Mouse (Mus musculus) heart, embryonic 14.5 days (tissue): Measurements from ENCODE around the gene Tes. TPM values are rescaled to one million over a fixed set of nuclear protein-coding genes. Genes with fewer than 3 reads are reported as not detected.
"Not testable (repeated sequence)": the region's sequence is repeated elsewhere in the genome, so short reads cannot be mapped to it uniquely, and the experiment has no call there.

Source experiments
- ATAC-seq: fragments of 200-750 bp; cut with Nextera tagmentation; 2 replicates; pipeline ENCODE4 v1.8.0; 2017; ENCODE audit warnings: low read depth, moderate TSS enrichment; ENCODE audit not compliant: insufficient number of reproducible peaks, insufficient read depth, low FRiP score
- H3K27ac ChIP-seq, 2 experiments: fragments of 200-500 bp in 1 of 2; fragments of 300-500 bp in 1 of 2; sonication (generic) in 1 of 2; replicated peaks in 1 of 2; 2 replicates each; pipeline ENCODE4 v1.5.1; 2012 to 2014; ENCODE audit warnings: low read depth in 2 of 2, low read length in 2 of 2, control low read depth in 1 of 2, mild to moderate bottlenecking in 1 of 2, mixed read lengths in 1 of 2; ENCODE audit not compliant: control insufficient read depth in 1 of 2, insufficient read depth in 1 of 2
- H3K27me3 ChIP-seq: fragments of 300-500 bp; sonication (generic); 2 replicates; pipeline ENCODE4 v1.6.1; 2014; ENCODE audit warnings: mild to moderate bottlenecking, low read length, control low read depth; ENCODE audit not compliant: control insufficient read depth, insufficient read depth
- H3K36me3 ChIP-seq: fragments of 300-500 bp; sonication (generic); 2 replicates; pipeline ENCODE4 v1.6.1; 2014; ENCODE audit warnings: mild to moderate bottlenecking, control low read depth, low read length, mixed read lengths; ENCODE audit not compliant: control insufficient read depth, insufficient read depth
- H3K4me1 ChIP-seq, 2 experiments: fragments of 200-500 bp in 1 of 2; fragments of 300-500 bp in 1 of 2; sonication (generic) in 1 of 2; 2 replicates each; pipeline ENCODE4 v1.6.1; 2012 to 2014; ENCODE audit warnings: low read length in 2 of 2, control low read depth in 1 of 2, mixed read lengths in 1 of 2; ENCODE audit not compliant: control insufficient read depth in 2 of 2, insufficient read depth in 2 of 2
- H3K4me2 ChIP-seq: fragments of 300-500 bp; sonication (generic); 2 replicates; pipeline ENCODE4 v1.6.1; 2014; ENCODE audit warnings: mild to moderate bottlenecking, low read length
- H3K4me3 ChIP-seq, 2 experiments: fragments of 200-500 bp in 1 of 2; fragments of 300-500 bp in 1 of 2; sonication (generic) in 1 of 2; 2 replicates each; pipeline ENCODE4 v1.5.1; 2012 to 2014; ENCODE audit warnings: low read length in 2 of 2, mild to moderate bottlenecking in 2 of 2, control low read depth in 1 of 2, low read depth in 1 of 2, moderate library complexity in 1 of 2; ENCODE audit not compliant: control insufficient read depth in 1 of 2, insufficient read depth in 1 of 2
- H3K9ac ChIP-seq: fragments of 300-500 bp; sonication (generic); 2 replicates; pipeline ENCODE4 v1.6.1; 2014; ENCODE audit warnings: mild to moderate bottlenecking, low read length
- H3K9me3 ChIP-seq: fragments of 300-500 bp; sonication (generic); 2 replicates; pipeline ENCODE4 v1.6.1; 2016; ENCODE audit warnings: low read length, control low read depth; ENCODE audit not compliant: control insufficient read depth
- WGBS: fragments of 180-500 bp; shearing (Covaris S2); extraction: QIAGEN DNeasy Blood & Tissue Kit; methylation state at CpG from one replicate; pipeline ENCODE4 v1.1.7; 2014; 5-methylcytosine and 5-hydroxymethylcytosine counted together
- polyA plus RNA-seq: library from polyadenylated mRNA; unstranded; fragments of >200 nt; fragmentation: Nextera tagmentation; extraction: Ambion mirVana; gene quantifications from 2 replicates; pipeline ENCODE4 v1.2.1, GENCODE M21; 2014

Gene Tes
- polyA plus RNA-seq, 1 experiment from 2014 or later, result 15.6 TPM

DNA sequence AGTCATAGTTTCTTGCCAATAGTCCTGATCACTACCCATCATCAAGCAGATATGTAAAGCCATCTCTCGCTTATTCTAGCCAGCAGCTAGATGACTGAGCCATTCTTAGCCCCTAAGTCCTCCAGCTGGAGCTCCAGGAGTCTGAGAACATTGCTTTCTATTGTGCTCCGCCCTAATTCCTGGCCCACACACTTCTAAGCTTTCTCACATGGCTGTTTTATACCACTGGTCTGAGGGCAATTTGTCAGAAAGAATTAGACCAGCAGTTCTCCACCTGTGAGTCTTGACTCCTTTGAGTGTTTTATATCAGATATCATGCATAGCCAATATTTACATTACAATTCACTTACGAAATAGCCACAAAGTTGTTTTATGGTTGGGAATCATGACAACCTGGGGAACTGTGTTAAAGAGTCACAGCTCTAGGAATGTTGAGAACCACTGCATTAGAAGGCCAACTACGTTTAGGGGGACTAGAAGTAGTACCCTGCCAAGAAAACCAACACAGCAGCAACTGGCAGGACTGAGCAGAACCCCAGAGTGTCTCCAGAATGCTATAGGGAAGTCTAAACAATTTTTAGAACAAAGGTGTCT is 13.4 kb upstream of the Tes start:
- peaks cover 14% of the 10 kb centered on the region; the same call in 1 of the 2 replicates for H3K27me3 ChIP-seq
- no peak overlapping the region for H3K9ac ChIP-seq
- peaks cover 0 to 10% of the 10 kb centered on the region in 2 experiments; a peak in 2 of 4 replicates for H3K4me1 ChIP-seq
- no peak overlapping the region for H3K4me3 ChIP-seq
- 76% methylated on average over 4 of the region's 4 CpGs for WGBS
- H3K4me2 ChIP-seq, result no peak overlapping the region
- no peak for ATAC-seq
- no peaks in the 10 kb centered on the region for H3K36me3 ChIP-seq
- no peaks in the 10 kb centered on the region for H3K9me3 ChIP-seq
- no peak overlapping the region for H3K27ac ChIP-seq

GRCm38 (mm10) chr6:17053028-17053660 is 11.8 kb upstream of the Tes start:
- Histone ChIP-seq H3K4me2 (no peak overlapping the region), H3K27ac (no peak overlapping the region), H3K4me1 (peaks cover 0 to 10% of the 10 kb centered on the region in 2 experiments; a peak in 2 of 4 replicates), H3K9me3 (no peaks in the 10 kb centered on the region), H3K4me3 (no peak overlapping the region), H3K27me3 (peaks cover 16% of the 10 kb centered on the region; the same call in 1 of the 2 replicates), H3K9ac (no peak overlapping the region), H3K36me3 (no peaks in the 10 kb centered on the region)
- 56% methylated on average over 6 of the region's 6 CpGs for WGBS
- no peak for ATAC-seq

DNA sequence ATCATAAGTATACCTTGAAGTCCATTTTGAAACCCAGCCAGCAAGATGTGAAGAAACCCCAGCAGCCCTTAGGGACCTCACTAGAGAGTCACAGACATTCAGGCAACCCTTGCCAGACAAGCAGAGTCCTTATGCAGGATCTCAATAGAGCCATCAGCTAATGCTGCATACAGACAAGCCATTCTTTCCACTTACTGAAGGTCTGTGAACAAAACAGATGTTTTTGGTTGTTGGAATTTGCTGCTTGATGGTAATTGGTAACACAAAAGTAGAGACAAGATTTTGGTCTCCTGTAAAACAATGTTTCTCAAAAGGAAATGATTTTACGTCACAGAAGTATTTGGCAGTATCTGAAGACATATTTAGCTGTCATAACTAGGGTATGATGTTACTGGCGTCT is 10.2 kb upstream of the Tes start:
- ATAC-seq, result no peak
- no peak overlapping the region for H3K4me2 ChIP-seq
- no peaks in the 10 kb centered on the region for H3K9me3 ChIP-seq
- H3K27ac ChIP-seq, result no peak overlapping the region
- WGBS, result 89% methylated on average over 2 of the region's 2 CpGs
- H3K27me3 ChIP-seq, result peaks cover 22% of the 10 kb centered on the region
- no peaks in the 10 kb centered on the region for H3K36me3 ChIP-seq
- peaks cover 0 to 10% of the 10 kb centered on the region in 2 experiments; a peak in 2 of 4 replicates for H3K4me1 ChIP-seq
- H3K4me3 ChIP-seq, result no peak overlapping the region
- no peak overlapping the region for H3K9ac ChIP-seq

GRCm38 (mm10) chr6:17055659-17056058 is 9.3 kb upstream of the Tes start:
- Histone ChIP-seq H3K4me1 (peaks cover 0 to 10% of the 10 kb centered on the region in 2 experiments; a peak in 2 of 4 replicates), H3K4me3 (no peak overlapping the region)
- no peak for ATAC-seq

DNA sequence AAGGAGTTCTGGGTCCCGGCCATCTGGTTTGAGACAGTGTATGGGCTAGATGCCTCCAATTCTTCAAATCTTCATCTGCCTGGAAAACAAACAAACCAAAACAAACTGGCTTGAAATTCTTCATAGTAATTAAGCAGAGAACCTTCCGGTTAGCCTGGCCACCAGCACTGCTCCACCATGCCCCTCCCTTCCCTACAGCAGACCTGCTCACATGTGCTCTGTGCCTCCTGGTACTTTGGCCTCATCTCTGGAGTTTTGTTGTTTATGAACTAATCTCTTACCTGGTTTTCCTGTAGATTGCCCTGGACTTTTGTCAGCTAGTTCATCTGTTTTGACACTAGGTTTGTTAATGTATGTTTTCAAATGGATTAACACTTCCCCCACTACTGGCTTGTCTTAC is 5.4 kb upstream of the Tes start:
- H3K27ac ChIP-seq, result no peak overlapping the region
- H3K4me3 ChIP-seq, result no peak overlapping the region
- peaks cover 0 to 10% of the 10 kb centered on the region in 2 experiments; a peak in 2 of 4 replicates for H3K4me1 ChIP-seq
- ATAC-seq, result no peak
- H3K36me3 ChIP-seq, result no peaks in the 10 kb centered on the region
- 80% methylated on average over 2 of the region's 2 CpGs for WGBS
- H3K9ac ChIP-seq, result no peak overlapping the region
- no peaks in the 10 kb centered on the region for H3K9me3 ChIP-seq
- no peak overlapping the region for H3K4me2 ChIP-seq
- H3K27me3 ChIP-seq, result peaks cover 55% of the 10 kb centered on the region

More at GRCm38 (mm10) chr6:17055659-17056058, 9.3 kb upstream of the Tes start:
- Histone ChIP-seq H3K9me3 (no peaks in the 10 kb centered on the region), H3K9ac (no peak overlapping the region), H3K27ac (no peak overlapping the region), H3K27me3 (peaks cover 29% of the 10 kb centered on the region), H3K4me2 (no peak overlapping the region), H3K36me3 (no peaks in the 10 kb centered on the region)
- WGBS, result 24% methylated on average over 2 of the region's 2 CpGs

- WGBS, result 65% methylated on average over 2 of the region's 2 CpGs
- H3K9me3 ChIP-seq, result no peaks in the 10 kb centered on the region
- H3K9ac ChIP-seq, result no peak overlapping the region
- H3K27me3 ChIP-seq, result peaks cover 59% of the 10 kb centered on the region
- H3K4me3 ChIP-seq, result no peak overlapping the region
- H3K36me3 ChIP-seq, result no peaks in the 10 kb centered on the region
- no peak overlapping the region for H3K4me2 ChIP-seq
- no peak overlapping the region for H3K27ac ChIP-seq
- peaks cover 0 to 10% of the 10 kb centered on the region in 2 experiments; a peak in 2 of 4 replicates for H3K4me1 ChIP-seq
- no peak for ATAC-seq
Observed at GRCm38 (mm10) chr6:17060154-17060553, 4.8 kb upstream of the Tes start.

GRCm38 (mm10) chr6:17061826-17062225 is 3.1 kb upstream of the Tes start:
- ATAC-seq, H3K36me3 ChIP-seq, H3K4me3 ChIP-seq, H3K4me2 ChIP-seq, H3K9ac ChIP-seq, H3K9me3 ChIP-seq, H3K4me1 ChIP-seq, H3K27ac ChIP-seq: not testable (repeated sequence)
- 80% methylated on average over 4 of the region's 4 CpGs for WGBS
- H3K27me3 ChIP-seq, result peaks cover 66% of the 10 kb centered on the region
